Mouse (Mus musculus) right cerebral cortex, postnatal 14 days (tissue): ENCODE data around the gene Gm9513.

Experiments used
- DNase-seq: peaks from one replicate; pipeline ENCODE4 v3.0.0; 2022

Gm9513 gene

DNA sequence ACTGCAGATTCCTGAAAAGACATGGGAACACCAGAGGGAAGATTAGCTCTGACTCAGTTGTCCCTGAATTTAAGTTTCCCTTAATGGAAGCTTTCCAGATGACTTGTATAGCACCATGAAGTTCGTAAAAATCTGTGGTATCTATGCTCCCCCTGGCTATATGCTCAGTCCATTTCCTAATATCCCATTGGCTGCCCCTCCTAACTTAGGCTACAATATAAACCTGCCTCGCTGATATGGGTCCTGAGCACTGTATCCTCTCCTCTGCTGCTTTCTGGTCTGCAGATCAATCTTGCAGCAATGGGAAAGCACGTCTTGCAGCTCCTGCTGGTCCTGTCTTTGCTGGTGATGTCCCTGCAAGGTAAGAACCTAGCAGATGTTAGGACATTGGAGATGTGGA, at the start of gene Gm9513:
Gm9513 (plus strand) TSS at position 301 of the 400 bp plus-strand sequence.
- DNase-seq, result no peak

DNA sequence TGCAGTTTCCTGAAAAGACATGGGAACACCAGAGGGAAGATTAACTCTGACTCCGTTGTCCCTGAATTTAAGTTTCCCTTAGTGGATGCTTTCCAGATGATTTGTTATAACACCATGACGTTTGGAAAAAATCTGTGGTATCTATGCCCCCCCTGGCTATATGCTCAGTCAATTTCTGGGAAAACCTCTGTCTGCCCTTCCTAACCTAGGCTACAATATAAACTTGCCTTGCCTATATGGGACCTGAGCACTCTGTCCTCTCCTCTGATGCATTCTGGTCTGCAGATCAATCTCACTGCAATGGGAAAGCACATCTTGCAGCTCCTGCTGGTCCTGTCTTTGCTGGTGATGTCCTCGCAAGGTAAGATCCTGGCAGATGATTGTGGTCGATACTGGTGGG, 43.9 kb upstream of the Gm9513 start, which contains the start of gene Gm7257:
Gm7257 (plus strand) TSS at position 301 of the 400 bp plus-strand sequence.
- DNase-seq, result no peak

DNA sequence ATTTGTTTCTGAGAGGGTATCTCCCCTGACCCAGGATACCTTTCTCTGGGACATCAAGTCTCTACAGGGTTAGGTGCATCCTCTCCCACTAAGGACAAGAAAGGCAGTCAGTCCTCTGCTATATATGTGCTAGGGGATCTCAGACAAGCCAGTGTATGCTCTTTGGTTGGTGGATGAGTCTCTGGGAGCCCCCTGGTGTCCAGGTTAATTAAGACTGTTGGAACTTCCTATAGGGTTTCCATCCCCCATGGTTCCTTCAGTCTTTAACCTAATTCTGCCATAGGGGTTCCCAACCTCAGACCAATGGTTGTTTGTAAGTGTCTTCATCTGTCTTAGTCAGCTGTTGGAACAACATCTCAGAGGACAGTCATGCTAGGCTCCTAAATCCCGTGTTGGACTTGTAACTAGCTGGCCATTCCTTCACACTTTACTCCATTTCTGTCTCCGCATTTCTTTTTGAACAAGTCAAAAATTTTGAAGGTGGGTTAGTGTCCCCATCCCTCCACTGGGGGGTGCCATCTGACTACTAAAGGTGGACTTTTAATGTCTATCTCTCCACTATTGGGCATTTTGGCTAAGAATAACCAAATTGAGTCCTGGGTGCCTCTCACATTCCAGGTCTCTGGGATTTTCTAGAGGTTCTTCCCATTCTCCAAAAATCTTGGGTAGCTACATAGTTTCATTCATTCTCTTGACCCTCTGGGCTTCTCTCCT, 40.2 kb upstream of the Gm9513 start:
- no peak for DNase-seq

DNA sequence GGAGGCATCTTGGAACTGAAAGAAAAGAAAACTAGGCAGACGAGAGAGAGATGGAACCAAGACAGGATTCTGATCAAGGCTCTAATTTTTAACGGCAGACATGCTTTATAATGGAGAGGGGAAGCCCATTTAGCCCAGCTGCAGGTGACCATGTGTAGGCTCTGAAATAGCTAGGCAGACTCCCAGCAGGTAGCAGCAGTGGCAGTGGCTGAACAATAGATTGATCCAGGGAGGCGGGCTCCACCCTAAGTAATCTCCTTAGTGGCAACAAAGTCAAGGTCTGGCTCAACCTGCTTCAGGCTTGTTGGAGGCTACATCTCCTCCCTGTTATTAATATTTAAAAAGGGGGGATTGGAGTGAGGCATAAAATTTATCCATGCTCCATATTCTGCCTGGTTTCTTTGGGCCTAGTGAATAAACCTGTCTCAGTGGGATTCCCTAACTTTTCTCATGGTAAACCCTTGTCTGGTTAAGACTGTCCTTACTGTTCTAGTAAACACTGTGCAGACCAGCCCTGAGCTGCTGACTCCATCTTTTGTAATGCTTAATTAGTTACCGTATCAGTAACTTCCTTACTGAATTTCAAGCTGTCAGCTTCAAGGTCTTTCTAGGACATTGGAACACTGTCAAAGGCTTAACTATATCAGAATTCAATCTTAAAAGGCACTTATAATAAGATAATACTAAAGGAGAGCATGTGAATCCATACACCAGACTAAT, 19.2 kb downstream of the Gm9513 start:
- no peak for DNase-seq

DNA sequence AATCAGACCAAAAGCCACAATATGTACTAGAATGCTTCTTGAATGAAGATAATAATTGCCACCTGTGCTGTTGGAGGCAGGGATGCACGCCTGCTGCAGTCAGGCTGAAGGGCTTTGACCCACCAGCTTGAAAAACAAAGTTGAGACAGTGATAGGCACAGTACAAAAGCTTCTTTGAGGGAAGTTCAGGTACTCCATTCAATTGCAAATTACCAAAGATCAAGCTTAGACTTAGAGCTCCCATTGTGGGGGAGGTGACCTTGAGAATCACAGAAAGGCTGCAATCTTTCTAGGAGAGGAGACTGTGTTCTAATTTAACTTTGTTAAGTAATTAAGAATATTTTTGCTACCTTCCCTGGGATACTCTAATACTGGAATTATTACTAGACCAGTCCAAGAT, 20.4 kb downstream of the Gm9513 start:
- DNase-seq, result no peak

DNA sequence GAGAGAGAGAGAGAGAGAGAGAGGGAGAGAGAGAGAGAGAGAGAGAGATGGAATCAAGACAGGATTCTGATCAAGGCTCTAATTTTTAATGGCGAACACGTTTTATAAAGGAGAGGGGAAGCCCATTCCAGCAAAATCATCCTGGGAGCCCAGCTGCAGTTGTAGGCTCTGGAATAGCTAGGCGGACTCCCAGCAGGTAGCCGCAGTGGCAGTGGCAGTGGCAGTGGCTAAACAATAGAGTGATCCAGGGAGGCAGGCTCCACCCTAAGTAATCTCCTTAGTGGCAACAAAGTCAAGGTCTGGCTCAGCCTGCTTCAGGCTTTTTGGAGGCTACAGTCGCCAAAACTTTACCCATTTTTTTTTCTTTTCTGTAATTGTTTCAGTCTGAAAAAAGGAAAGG, 28.8 kb downstream of the Gm9513 start:
- no peak for DNase-seq
